Mouse (Mus musculus) telencephalon, adult 2 months (tissue): ENCODE measurements around the gene Setd7.

Experiments
- DNase-seq: peaks from one replicate; pipeline ENCODE4 v3.0.0-alpha.2; 2011; ENCODE audit warnings: low read depth, low spot score

The Setd7 gene

DNA sequence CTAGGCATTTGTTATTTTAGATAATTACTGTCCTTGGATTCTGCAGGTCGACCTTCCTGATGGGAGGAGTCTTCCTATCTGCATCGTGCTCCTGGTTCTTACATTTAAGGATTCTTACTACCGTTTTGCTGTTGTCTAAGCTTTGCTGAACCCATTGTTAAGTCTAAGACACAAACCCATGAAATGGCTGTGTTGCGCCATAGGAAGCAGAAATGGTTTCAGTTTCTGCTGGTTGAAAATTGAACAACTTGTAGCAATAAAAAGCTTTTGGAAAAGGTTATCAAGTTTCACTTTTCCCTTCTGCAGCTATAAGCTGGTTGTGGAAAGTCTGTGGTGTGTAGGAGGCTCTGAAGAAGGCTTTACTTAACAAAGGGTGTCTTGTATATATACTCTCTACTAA, 85.0 kb downstream of the Setd7 start:
- no peak for DNase-seq

DNA sequence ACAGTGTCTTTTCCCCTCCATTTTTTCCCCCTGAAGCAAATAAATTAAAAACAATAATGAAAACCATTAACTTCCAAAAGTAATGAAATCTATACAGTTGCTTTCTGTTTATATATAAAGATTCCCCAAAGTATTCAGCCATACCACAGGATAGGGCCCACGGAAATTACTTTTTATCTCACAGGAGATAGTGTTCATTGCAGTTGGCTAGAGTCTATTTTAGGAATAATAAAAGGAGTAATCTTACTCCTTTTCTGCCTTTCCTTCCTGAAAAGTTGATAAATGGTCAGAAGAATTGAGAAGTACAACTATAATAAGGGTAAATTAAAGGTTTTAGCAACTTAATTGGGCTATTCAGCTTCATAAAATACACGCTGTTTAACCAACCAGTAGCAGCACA, 92.1 kb downstream of the Setd7 start:
- no peak for DNase-seq
